Mouse (Mus musculus): Measurements from ENCODE around the gene Scpep1. TPM values are rescaled to one million over a fixed set of nuclear protein-coding genes. Genes with fewer than 3 reads are reported as not detected.
A peak's percentile ranks its signal among the peaks of the same experiment; 100 is the strongest.

Scpep1 gene
- polyA plus RNA-seq, 1 experiment from 2014 or later: 80.8 TPM

GRCm38 (mm10) chr11:88996427-88996826 is 41.2 kb upstream of the Scpep1 start:
- WGBS: 77% methylated on average over 7 of the region's 7 CpGs
- peaks cover 5% of the 10 kb centered on the region; the same call in 1 of the 2 replicates for H3K36me3 ChIP-seq

GRCm38 (mm10) chr11:88995616-88996015 is 40.4 kb upstream of the Scpep1 start:
- Histone ChIP-seq H3K4me2 (replicated peaks) (no peak overlapping the region), H3K4me1 (0 out of 2 replicates have a peak, but pooled peaks cover 5% of the 10 kb centered on the region), H3K27ac (no peak overlapping the region), H3K36me3 (peaks cover 13% of the 10 kb centered on the region), H3K9ac (no peak overlapping the region), H3K9me3 (no peaks in the 10 kb centered on the region), H3K4me3 (no peak overlapping the region), H3K27me3 (peaks cover 29% of the 10 kb centered on the region)
- WGBS: 88% methylated on average over 2 of the region's 2 CpGs
- ATAC-seq (ENCODE audit: low FRiP score, low read depth): no peak

More at GRCm38 (mm10) chr11:88996427-88996826, 41.2 kb upstream of the Scpep1 start:
- no peak for ATAC-seq (ENCODE audit: low FRiP score, low read depth)
- no peak overlapping the region for H3K4me3 ChIP-seq
- H3K9me3 ChIP-seq: no peaks in the 10 kb centered on the region
- H3K27me3 ChIP-seq: peaks cover 35% of the 10 kb centered on the region
- no peak overlapping the region for H3K4me2 ChIP-seq (replicated peaks)
- H3K9ac ChIP-seq: no peak overlapping the region
- H3K4me1 ChIP-seq: 0 out of 2 replicates have a peak, but pooled peaks cover 5% of the 10 kb centered on the region
- no peak overlapping the region for H3K27ac ChIP-seq

GRCm38 (mm10) chr11:88994492-88994891 is 39.2 kb upstream of the Scpep1 start:
- no peaks in the 10 kb centered on the region for H3K9me3 ChIP-seq
- H3K27ac ChIP-seq: no peak overlapping the region
- H3K27me3 ChIP-seq: peaks cover 18% of the 10 kb centered on the region
- H3K9ac ChIP-seq: no peak overlapping the region
- 90% methylated on average over 7 of the region's 7 CpGs for WGBS
- ATAC-seq (ENCODE audit: low FRiP score, low read depth): no peak
- no peak overlapping the region for H3K4me3 ChIP-seq
- peaks cover 19% of the 10 kb centered on the region for H3K36me3 ChIP-seq
- H3K4me2 ChIP-seq (replicated peaks): no peak overlapping the region
- H3K4me1 ChIP-seq: 0 out of 2 replicates have a peak, but pooled peaks cover 4% of the 10 kb centered on the region

GRCm38 (mm10) chr11:88993625-88994024 is 38.4 kb upstream of the Scpep1 start:
- H3K27me3 ChIP-seq: peaks cover 9% of the 10 kb centered on the region
- H3K9me3 ChIP-seq: no peaks in the 10 kb centered on the region
- H3K4me3 ChIP-seq: no peak overlapping the region
- peaks cover 24% of the 10 kb centered on the region for H3K36me3 ChIP-seq
- no peak overlapping the region for H3K9ac ChIP-seq
- ATAC-seq (ENCODE audit: low FRiP score, low read depth): no peak
- H3K27ac ChIP-seq: no peak overlapping the region
- H3K4me2 ChIP-seq (replicated peaks): no peak overlapping the region
- H3K4me1 ChIP-seq: no peaks in the 10 kb centered on the region
- 19% methylated on average over 5 of the region's 5 CpGs for WGBS

GRCm38 (mm10) chr11:88993186-88993585 is 37.9 kb upstream of the Scpep1 start:
- Histone ChIP-seq H3K9me3 (no peaks in the 10 kb centered on the region), H3K4me2 (replicated peaks) (no peak overlapping the region), H3K36me3 (peaks cover 28% of the 10 kb centered on the region), H3K9ac (no peak overlapping the region), H3K27ac (0 out of 2 replicates have a peak overlapping the region, but pooled peaks have one; percentile 28), H3K27me3 (peaks cover 5% of the 10 kb centered on the region), H3K4me3 (no peak overlapping the region), H3K4me1 (no peaks in the 10 kb centered on the region)
- ATAC-seq (ENCODE audit: low FRiP score, low read depth): no peak
- WGBS: 52% methylated on average over 7 of the region's 7 CpGs

- no peaks in the 10 kb centered on the region for H3K27me3 ChIP-seq
- no peak overlapping the region for H3K9ac ChIP-seq
- no peaks in the 10 kb centered on the region for H3K9me3 ChIP-seq
- H3K4me1 ChIP-seq: no peaks in the 10 kb centered on the region
- WGBS: 78% methylated on average over 5 of the region's 5 CpGs
- H3K4me2 ChIP-seq (replicated peaks): no peak overlapping the region
- H3K36me3 ChIP-seq: peaks cover 58% of the 10 kb centered on the region
- ATAC-seq (ENCODE audit: low FRiP score, low read depth): no peak
- H3K4me3 ChIP-seq: no peak overlapping the region
- H3K27ac ChIP-seq: no peak overlapping the region
Measured at GRCm38 (mm10) chr11:88989530-88989929, 34.3 kb upstream of the Scpep1 start.

- no peak overlapping the region for H3K27ac ChIP-seq
- H3K4me2 ChIP-seq (replicated peaks): no peak overlapping the region
- no peak for ATAC-seq (ENCODE audit: low FRiP score, low read depth)
- H3K9me3 ChIP-seq: no peaks in the 10 kb centered on the region
- peaks cover 64% of the 10 kb centered on the region for H3K36me3 ChIP-seq
- WGBS: 80% methylated on average over 5 of the region's 5 CpGs
- no peak overlapping the region for H3K9ac ChIP-seq
- no peaks in the 10 kb centered on the region for H3K4me1 ChIP-seq
- H3K4me3 ChIP-seq: no peak overlapping the region
- H3K27me3 ChIP-seq: no peaks in the 10 kb centered on the region
Measured at GRCm38 (mm10) chr11:88988956-88989355, 33.7 kb upstream of the Scpep1 start.

- no peaks in the 10 kb centered on the region for H3K9me3 ChIP-seq
- H3K4me3 ChIP-seq: no peak overlapping the region
- WGBS: 90% methylated on average over 10 of the region's 10 CpGs
- no peaks in the 10 kb centered on the region for H3K27me3 ChIP-seq
- ATAC-seq (ENCODE audit: low FRiP score, low read depth): no peak
- H3K9ac ChIP-seq: no peak overlapping the region
- H3K4me1 ChIP-seq: no peaks in the 10 kb centered on the region
- no peak overlapping the region for H3K27ac ChIP-seq
- H3K4me2 ChIP-seq (replicated peaks): no peak overlapping the region
- peaks cover 81% of the 10 kb centered on the region for H3K36me3 ChIP-seq
Measured at GRCm38 (mm10) chr11:88986616-88987015, 31.4 kb upstream of the Scpep1 start.

GRCm38 (mm10) chr11:88981337-88981736 is 26.1 kb upstream of the Scpep1 start:
- H3K4me2 ChIP-seq (replicated peaks): no peak overlapping the region
- H3K9ac ChIP-seq: no peak overlapping the region
- WGBS: 87% methylated on average over 8 of the region's 8 CpGs
- ATAC-seq (ENCODE audit: low FRiP score, low read depth): no peak
- H3K4me3 ChIP-seq: no peak overlapping the region
- no peaks in the 10 kb centered on the region for H3K9me3 ChIP-seq
- no peaks in the 10 kb centered on the region for H3K27me3 ChIP-seq
- peaks cover 50% of the 10 kb centered on the region for H3K36me3 ChIP-seq
- H3K4me1 ChIP-seq: peaks cover under 1% of the 10 kb centered on the region; the same call in 1 of the 2 replicates
- H3K27ac ChIP-seq: no peak overlapping the region

GRCm38 (mm10) chr11:88977188-88977587 is 21.9 kb upstream of the Scpep1 start:
- Histone ChIP-seq H3K4me3 (no peak overlapping the region), H3K4me2 (replicated peaks) (no peak overlapping the region), H3K9me3 (no peaks in the 10 kb centered on the region), H3K4me1 (peaks cover 18% of the 10 kb centered on the region), H3K9ac (no peak overlapping the region), H3K27me3 (no peaks in the 10 kb centered on the region), H3K36me3 (peaks cover 13% of the 10 kb centered on the region), H3K27ac (no peak overlapping the region)
- no peak for ATAC-seq (ENCODE audit: low FRiP score, low read depth)
- 95% methylated on average over 5 of the region's 5 CpGs for WGBS

- Histone ChIP-seq H3K4me2 (replicated peaks) (no peak overlapping the region), H3K9ac (no peak overlapping the region), H3K36me3 (peaks cover 5% of the 10 kb centered on the region), H3K4me3 (no peak overlapping the region), H3K27me3 (no peaks in the 10 kb centered on the region), H3K27ac (no peak overlapping the region), H3K4me1 (peaks cover 18% of the 10 kb centered on the region), H3K9me3 (no peaks in the 10 kb centered on the region)
- ATAC-seq (ENCODE audit: low FRiP score, low read depth): no peak
- WGBS: 93% methylated on average over 2 of the region's 2 CpGs
Measured at GRCm38 (mm10) chr11:88976320-88976719, 21.1 kb upstream of the Scpep1 start.

GRCm38 (mm10) chr11:88973776-88974701 is 18.8 kb upstream of the Scpep1 start:
- ATAC-seq (ENCODE audit: low FRiP score, low read depth): peak; percentile 88
- Histone ChIP-seq H3K9ac (peak overlapping the region; percentile 80), H3K9me3 (no peaks in the 10 kb centered on the region), H3K4me2 (replicated peaks) (peak overlapping the region; percentile 84), H3K4me1 (peaks cover 18% of the 10 kb centered on the region), H3K4me3 (peak overlapping the region; percentile 63), H3K27me3 (no peaks in the 10 kb centered on the region), H3K36me3 (no peaks in the 10 kb centered on the region), H3K27ac (peak overlapping the region; percentile 88)
- WGBS: 2% methylated on average over 61 of the region's 62 CpGs

All from limb, embryonic 13.5 days (tissue).